In genomic region chr10:3749580-3749979, GRCm38 (mm10) we compare ENCODE assay signal across 23 mouse cellular contexts. TPM values are rescaled to one million over a fixed set of nuclear protein-coding genes. Genes with fewer than 3 reads are reported as not detected.
DNase-seq lines count a peak whose midpoint lies in the region; ATAC-seq lines count a peak whose summit lies in the region.
"Had no signal": no experiment of that assay in that cellular context is flagged by ENCODE, and none has a peak within 500 bp of the region (broad histone marks: within the 10 kb centered on the region; RNA-seq: fewer than 3 reads in every experiment).

No protein-coding gene starts in this region.

- no peaks in the 10 kb centered on the region for H3K36me3 ChIP-seq in intestine, embryonic 16.5 days (ENCODE audit: control insufficient read depth, insufficient read depth, low read length)
- H3K36me3 ChIP-seq: embryonic facial prominence, embryonic 13.5 days; embryonic facial prominence, embryonic 15.5 days; forebrain, embryonic 10.5 days; forebrain, embryonic 12.5 days had no signal

- no peaks in the 10 kb centered on the region for H3K9me3 ChIP-seq in intestine, embryonic 16.5 days (ENCODE audit: control insufficient read depth, low read length)
- H3K9me3 ChIP-seq: embryonic facial prominence, embryonic 13.5 days; embryonic facial prominence, embryonic 15.5 days; forebrain, embryonic 10.5 days; forebrain, embryonic 12.5 days had no signal

- H3K4me3 ChIP-seq in intestine, embryonic 16.5 days (ENCODE audit: low read length) = no peak overlapping the region
- H3K4me3 ChIP-seq: embryonic facial prominence, embryonic 13.5 days; embryonic facial prominence, embryonic 15.5 days; erythroblast, embryonic 14.5 days; forebrain, embryonic 10.5 days; forebrain, embryonic 12.5 days had no signal

- peak; percentile 83 for ATAC-seq in intestine, embryonic 16.5 days
- ATAC-seq: forebrain, embryonic 14.5 days; forebrain, embryonic 16.5 days had no signal

- H3K27me3 ChIP-seq in intestine, embryonic 16.5 days (replicated peaks; ENCODE audit: control insufficient read depth, insufficient read depth, low read length) = no peaks in the 10 kb centered on the region
- H3K27me3 ChIP-seq: embryonic facial prominence, embryonic 13.5 days; embryonic facial prominence, embryonic 15.5 days; forebrain, embryonic 12.5 days had no signal

- 58% methylated on average over 1 of the region's 1 CpGs for WGBS in intestine, embryonic 16.5 days
- 28% methylated on average over 1 of the region's 1 CpGs for WGBS in large intestine, adult 2 months

- peaks cover 15% of the 10 kb centered on the region for H3K4me1 ChIP-seq in intestine, embryonic 16.5 days (ENCODE audit: control insufficient read depth, insufficient read depth, low read length)

- H3K4me2 ChIP-seq in intestine, embryonic 16.5 days (ENCODE audit: low read depth, low read length) = no peak overlapping the region
- H3K4me2 ChIP-seq: embryonic facial prominence, embryonic 13.5 days; embryonic facial prominence, embryonic 15.5 days; forebrain, embryonic 12.5 days had no signal

- no peak overlapping the region for H3K27ac ChIP-seq in intestine, embryonic 16.5 days (ENCODE audit: low read length)
- H3K27ac ChIP-seq: embryonic facial prominence, embryonic 13.5 days; embryonic facial prominence, embryonic 15.5 days; forebrain, embryonic 10.5 days; forebrain, embryonic 12.5 days had no signal

- DNase-seq in heart, adult 11 months = peak; percentile 37
- DNase-seq in heart, adult 9 months (ENCODE audit: low spot score in 2 of 2) = no peak
- peak; percentile 83 for DNase-seq in large intestine, adult 2 months (ENCODE audit: low read depth, low spot score)
- no peak for DNase-seq in spleen, postnatal 14 days (ENCODE audit: low spot score in 2 of 2)
- DNase-seq in B cell, adult 2 months = no peak
- no peak for DNase-seq in right cerebral cortex, adult 18-20 months
- DNase-seq: adrenal gland, adult 2 months; adrenal gland, postnatal 14 days; adrenal gland, postnatal 36 days; cerebellum, adult 11-12 months; cerebellum, adult 2 months; cerebellum, adult 9-10 months; cerebellum, postnatal 10 days; cerebellum, postnatal 36 days; embryo, embryonic 11 days had no signal

- H3K9ac ChIP-seq in intestine, embryonic 16.5 days (ENCODE audit: low read depth, low read length) = no peak overlapping the region
- H3K9ac ChIP-seq: embryonic facial prominence, embryonic 13.5 days; embryonic facial prominence, embryonic 15.5 days; forebrain, embryonic 12.5 days had no signal

RNA-seq across cellular contexts. Expression of gene Plekhg1, which starts 9.4 kb away (rescaled TPM):
- 5.0 and 5.7 TPM in 2 replicates for polyA plus RNA-seq in intestine, embryonic 16.5 days (2015; fragmentation: Nextera tagmentation; extraction: Ambion mirVana)
- 1.1 and 2.5 TPM in 2 replicates for polyA plus RNA-seq in large intestine, adult 2 months (2012; rRNA removed)
- polyA plus RNA-seq: erythroblast, embryonic 14.5 days had no signal

Comparison
In these comparisons a context has a peak if more than half of its experiments do, and no peak if none do; other contexts are left out.
1. DNase-seq: peak in heart, adult 11 months (single experiment) and large intestine, adult 2 months (single experiment); none in heart, adult 9 months (0 of 2), spleen, postnatal 14 days (0 of 2), B cell, adult 2 months (0 of 2) and right cerebral cortex, adult 18-20 months (single experiment).